Mouse (Mus musculus): Measurements from ENCODE around the gene Gm20388. TPM values are rescaled to one million over a fixed set of nuclear protein-coding genes. Genes with fewer than 3 reads are reported as not detected.
A peak's percentile ranks its signal among the peaks of the same experiment; 100 is the strongest.

The Gm20388 gene
- total RNA-seq, 2 experiments from 2014 or later: 4.0 TPM; not detected in 1

DNA sequence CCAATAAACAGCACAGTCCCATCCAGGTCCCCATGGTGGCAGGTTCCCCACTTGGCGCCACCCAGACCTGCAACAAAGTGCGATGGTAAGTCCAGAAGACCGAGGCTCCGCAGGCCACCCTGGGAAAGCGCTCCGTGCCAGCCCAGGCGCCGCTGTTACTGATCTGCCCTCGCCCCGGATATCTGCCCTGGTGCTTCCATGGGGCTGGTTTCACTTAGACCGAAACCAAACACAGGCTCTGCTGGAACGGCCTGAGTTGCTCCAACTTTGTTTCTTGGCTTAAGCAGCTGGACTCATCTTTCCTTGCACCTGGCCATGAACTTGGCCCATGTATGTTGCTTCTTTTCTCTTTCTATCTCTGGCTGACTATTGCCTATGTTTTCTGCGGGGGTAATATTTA lies 2068.0 kb downstream of the Gm20388 start:
- DNase-seq: no peak

DNA sequence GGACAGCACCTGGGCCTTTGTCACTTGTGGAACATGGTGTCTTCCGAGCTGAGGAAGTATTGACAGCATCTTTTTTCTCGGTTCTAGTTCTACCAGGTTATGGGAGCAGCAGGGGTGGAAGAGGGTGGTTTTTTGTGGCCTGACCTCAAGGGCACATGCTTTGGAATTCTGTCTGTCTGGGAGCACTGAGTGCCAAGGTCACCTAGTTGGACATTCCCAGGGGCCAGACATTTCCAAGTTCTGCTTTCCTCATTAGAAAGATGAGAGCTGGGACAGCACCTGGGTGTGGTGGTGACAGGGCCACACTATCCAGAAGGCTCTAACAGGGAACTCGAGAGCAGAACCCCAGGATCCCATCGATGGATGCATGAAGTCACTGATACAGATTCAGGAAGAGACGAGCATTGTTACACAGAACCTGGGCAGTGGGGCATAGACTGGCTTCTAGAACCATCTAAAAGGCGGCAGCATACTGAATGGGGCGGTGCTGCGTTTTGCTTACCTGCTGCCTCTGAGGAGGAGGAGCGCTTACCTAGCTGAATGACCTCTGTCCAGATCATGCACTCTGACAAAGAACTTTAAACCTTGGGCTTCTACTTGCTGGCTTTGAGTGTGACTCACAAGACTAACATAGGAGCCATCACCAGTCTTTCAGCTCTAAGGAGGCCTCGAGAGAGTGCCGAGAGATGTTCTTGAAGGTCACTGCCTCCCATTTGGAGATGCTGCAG lies 2070.3 kb downstream of the Gm20388 start:
- DNase-seq: no peak

DNA sequence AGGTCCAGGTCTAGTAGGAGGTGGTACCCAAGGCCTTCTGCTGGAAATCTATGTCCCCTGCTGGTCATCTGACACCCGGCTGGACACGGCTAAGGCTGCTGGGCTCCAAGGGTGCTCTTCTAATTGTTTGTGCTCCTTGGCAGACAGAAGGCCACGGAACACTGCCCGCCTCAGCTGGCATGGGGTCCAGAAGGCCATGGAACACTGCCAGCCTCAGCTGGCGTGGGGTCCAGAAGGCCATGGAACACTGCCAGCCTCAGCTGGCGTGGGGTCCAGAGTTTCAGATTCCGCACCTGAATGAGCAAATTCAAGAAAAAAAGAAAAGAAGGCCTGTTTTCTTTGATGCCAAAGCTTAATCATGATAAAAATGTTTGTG lies 2070.9 kb downstream of the Gm20388 start:
- DNase-seq: no peak

DNA sequence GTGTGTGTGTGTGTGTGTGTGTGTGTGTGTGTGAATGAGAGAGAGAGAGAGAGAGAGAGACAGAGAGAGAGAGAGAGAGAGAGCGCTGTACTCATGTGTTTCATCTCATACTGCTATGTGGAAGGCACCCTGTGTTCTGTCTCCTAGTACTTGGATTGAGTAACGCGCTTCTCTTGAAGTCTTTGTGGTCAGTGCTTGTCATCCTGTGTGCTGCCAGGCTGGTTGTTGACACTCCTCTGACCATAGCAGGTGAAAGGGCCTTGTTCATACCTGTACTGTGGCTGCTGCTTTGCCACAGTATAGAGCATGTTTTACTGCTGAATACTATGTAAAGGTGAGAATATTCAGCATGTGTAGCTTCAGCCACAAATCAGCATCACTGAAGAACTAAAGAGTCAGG lies 2075.0 kb downstream of the Gm20388 start:
- no peak for DNase-seq

DNA sequence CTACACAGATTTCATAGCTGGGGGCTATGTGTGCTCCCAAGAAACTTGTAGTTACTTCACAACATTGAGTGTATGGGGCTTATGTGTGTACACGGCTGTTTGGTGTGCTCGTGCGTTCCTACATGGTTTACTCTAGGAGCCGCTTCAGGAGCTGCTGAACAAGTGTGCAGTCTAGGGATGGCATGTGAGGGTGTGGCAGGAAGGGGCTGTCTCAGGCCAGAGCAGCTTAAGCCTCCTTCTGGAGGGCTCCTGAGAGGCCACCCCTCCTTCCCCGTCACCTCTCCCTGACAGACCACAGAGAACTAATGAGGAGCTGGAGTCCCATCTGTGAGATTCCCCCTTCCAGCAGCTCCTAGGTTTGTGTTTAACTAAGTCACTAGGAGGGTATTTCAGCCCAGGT lies 2077.3 kb downstream of the Gm20388 start:
- no peak for DNase-seq

DNA sequence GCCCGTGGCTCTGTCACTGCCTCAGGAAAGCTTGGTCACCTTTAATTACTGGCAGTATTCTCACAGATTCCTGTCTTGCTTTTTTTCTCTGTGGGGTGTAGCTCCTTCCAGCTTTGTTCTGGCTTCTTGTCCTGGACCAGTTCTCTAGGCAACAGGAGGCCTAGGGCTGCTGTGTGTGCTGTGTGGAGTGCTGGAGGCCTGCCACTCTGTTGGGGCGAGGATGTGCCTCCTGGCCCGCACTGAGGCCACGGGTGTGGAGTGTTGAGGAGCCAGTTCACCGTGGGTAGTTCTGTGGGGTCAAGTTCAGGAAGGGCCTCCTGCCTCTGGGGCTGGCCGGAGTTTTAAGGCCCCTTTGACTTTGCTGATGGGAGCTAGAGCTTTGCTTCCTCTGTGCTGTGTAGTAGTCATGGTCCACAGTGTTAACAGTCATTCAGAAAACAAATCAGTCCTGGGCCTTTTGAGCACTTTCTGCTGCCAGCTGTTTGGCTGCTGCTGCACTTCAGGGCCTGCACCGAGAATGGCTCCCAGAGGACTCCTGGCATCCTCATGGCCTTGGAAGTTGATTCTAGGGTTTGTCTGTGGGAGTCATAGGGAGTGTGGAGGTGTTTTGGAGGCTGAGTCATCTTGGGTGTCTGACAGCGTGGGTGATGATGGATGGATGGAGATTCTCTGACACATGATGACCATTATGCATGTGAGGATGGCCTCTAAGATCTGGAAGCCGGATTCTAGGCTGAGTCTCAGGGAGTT lies 2080.0 kb downstream of the Gm20388 start:
- peak in 1 of 2 experiments; percentile 33 for DNase-seq

DNA sequence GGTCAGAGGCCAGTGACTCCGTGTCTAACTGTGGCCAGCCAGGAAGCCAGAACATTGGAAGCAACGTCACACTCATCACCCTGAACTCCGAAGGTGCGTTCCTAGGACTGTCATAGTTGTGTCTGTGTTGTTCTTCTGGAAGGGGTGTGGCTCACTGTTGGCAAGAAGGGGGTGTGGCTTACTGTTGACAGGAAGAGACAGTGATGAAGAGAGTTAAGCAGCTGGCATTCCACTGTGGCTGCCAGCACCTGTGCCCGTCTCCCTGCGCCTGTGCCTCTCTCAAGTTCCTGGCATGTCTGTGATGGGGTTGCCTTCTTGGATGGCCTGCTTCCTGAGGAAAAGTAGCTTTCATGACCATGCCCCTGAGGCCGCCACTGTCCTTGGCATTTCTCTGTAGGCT lies 2081.0 kb downstream of the Gm20388 start:
- DNase-seq: no peak

DNA sequence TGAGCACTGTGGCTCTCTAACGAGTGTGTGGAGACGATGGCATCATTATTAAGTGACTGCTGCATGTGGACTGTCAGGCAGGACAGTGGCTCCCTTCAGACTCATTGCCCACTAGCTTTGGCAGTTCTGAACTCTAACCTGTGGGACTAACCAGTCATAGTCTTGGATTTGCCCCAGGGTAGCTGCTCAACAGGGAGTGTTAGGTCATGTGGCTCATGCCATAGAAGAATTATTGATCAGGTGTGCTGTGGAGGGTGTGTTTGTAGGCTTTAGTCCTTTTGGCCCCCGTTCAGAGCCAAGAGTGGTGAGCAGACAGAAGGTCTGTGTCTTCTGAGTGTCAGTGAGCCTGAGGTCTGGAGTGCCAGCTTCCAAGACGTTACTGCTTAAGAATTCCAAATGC lies 2082.3 kb downstream of the Gm20388 start:
- no peak for DNase-seq

DNA sequence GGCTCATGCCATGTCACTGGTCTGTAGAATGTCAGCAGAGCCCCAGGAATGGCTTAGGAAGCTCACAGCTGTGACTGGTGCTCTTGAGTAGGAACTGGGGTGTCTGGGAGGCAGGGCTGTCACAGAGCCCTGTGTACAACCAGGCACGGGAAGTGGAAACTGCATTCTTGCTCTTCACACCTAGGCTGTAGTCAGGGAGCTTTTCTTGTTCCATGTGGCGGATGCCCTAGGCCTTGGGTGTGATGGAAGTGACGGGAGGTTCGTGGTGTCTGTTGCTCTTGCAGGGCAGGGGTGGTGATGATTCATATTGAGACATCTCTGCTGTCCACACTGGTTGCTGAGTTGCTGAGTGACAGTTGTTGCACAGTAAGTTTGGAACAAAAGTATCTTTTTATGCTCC lies 2084.5 kb downstream of the Gm20388 start:
- DNase-seq: no peak

DNA sequence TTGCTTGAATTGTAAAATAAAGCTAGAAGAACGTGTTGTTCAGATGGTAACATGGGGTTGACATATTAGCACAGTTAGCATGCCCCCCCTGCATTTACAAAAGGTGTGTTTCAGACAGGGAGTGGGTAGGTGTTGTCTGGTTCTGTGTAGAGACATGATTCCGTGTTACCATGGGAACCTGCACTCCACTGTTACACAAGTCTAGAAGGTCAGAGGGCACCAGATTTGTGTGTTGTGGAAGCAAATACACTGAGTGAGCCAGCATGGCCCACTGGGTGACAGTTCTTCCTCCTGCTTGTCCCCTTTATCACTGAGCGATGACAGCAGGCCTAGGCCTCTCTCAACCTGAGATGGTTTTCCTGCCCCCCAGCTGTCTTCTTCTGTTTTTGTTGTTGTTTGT lies 2085.3 kb downstream of the Gm20388 start:
- DNase-seq: no peak

DNA sequence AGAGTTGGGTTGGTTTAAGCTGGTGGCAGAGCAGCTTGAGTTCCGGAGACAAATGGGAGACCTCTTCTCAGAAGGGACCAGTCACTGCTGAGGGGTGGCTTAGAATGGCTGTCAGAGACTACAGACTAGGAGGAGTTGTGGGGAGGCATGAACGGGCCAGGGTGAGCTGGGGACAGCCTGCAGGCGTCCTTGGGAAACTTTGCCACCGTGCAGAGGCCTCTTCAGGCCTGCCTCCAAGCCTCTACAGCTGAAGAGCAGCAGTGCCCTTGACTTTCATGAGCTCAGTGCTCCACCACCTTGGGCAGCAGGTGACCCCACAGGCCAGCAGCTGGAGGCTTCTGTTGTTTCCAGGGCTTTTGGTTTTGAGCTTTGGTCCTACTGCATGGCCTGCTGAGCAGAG lies 2088.0 kb downstream of the Gm20388 start:
- DNase-seq: peak in 1 of 2 experiments; percentile 14

DNA sequence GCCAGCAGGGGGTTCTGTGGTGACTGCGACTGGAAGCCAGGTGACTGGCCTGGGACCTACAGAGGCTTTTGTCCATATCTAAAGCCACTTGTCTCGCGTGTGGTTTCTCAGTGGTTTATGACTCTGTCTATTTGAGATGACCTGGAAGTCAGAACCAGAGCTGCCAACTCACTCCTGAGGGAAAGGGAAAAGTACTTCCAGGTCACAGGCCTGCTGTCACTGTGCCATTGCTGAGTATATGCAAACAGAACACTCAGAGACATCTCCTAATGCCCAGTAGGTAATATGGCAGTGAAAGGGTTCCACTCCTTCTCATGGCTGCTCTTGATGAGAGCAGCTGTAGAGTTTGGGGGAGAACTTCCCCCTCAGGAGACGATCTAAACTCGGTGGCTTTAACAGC lies 2088.6 kb downstream of the Gm20388 start:
- no peak for DNase-seq

DNA sequence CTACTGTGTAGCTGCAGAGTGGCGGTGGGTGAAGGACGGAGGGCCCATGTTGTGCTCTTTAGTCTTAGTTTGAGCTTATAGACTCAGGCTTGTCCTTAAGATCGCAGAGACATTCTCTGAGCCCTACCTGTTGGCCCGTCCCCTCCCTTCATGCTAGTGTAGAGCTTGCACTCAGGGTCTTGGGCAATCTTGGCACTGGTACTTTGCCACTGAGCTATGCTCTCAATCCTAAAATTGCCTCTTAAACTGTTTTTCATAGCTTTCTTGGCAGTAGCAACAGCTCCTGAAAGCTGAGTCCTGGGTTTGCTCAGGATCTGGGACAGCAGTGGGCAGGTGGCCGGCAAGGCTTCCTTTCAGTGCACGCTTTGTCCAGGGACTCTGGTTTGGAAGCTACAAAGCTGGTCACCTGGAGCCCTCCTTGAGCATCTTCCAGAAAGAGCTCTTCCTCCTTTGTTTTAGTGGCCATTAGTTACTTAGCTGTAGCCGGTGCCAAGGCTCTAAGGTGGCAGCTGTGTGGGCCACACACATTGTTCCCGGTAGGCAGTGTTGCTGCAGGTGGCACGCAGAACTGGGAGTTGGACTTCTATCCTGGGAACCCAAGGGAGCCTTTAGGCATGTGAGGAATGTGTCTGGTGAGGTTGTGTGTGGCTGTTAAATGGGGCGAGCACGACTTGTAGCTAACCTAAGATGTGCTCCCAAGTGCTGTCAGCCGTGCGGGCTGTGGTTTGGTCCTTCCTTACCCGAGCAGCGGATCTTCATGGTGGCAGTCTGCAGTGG lies 2090.9 kb downstream of the Gm20388 start:
- DNase-seq: no peak

DNA sequence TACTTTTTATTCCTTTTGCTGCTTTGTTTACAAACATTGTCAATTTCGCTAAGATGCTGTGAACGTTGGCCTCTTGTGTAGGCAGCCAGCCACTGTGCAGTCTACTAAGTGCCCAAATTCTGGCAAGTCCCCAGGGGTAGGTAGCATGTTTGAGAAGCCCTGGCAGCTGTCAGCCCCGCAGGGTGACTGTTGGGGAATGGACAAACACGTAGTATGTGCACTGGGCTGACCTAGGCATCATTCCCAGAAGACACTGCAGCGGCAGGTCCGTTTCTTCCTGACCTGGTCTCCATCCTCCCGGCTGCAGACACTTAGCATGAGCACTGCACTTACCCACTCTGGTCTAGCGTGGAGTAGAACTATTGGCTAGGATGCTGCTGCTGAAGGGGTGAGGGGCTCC lies 2093.0 kb downstream of the Gm20388 start:
- peak; percentile 58 to 62 for DNase-seq

DNA sequence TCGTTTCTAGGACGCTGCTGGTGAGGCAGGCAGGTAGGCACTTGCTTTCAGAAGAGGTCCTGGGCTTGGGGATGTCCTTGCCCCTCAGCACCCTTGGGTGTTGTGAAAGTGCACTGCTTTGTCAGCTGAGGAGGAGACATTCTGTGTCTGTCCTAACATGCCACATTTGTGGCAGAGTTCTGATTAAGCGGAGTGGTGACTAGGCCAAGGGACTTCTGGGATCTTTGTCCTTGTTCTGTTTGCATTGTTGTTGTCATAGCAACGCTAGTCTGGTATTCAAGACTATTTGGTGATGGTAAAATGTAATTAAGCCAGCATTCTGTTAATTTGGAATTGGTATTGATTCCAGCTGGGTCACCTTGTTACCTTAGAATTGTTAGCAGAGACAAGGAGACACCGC lies 2093.5 kb downstream of the Gm20388 start:
- DNase-seq: no peak

DNA sequence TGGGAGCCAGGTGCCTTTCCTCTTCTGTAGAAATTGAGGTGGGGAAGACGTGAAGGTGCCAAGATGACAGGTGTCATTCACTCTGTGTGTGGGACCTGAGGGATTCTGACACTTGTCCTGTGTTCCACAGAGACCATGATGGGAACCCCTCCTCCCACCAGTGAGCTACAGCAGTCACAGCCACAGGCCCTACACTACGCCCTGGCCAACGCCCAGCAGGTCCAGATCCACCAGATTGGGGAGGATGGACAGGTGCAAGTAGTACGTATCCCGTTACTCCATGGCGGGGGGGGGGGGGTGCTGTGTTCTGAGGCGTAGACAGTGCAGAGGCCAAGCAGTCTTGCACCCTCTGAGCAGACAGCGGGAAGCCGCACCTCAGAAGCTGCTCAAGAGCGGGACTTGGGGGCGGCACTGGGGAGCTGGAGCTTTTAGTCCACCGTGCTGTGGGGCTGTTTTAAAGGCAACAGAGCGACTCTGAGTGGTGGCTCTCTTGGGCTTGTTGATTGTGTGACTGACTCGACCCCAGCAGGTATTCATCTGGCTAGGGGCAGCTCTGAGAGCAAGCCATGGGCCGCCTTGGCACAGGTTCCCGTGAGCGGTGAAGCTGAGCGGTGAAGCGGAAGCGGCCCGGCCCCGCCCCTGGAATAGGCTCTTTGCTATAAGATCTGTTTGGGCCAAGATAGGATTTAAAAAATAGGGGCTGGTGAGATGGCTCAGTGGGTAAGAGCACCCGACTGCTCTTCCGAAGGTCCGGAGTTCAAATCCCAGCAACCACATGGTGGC lies 2095.0 kb downstream of the Gm20388 start:
- no peak for DNase-seq

DNA sequence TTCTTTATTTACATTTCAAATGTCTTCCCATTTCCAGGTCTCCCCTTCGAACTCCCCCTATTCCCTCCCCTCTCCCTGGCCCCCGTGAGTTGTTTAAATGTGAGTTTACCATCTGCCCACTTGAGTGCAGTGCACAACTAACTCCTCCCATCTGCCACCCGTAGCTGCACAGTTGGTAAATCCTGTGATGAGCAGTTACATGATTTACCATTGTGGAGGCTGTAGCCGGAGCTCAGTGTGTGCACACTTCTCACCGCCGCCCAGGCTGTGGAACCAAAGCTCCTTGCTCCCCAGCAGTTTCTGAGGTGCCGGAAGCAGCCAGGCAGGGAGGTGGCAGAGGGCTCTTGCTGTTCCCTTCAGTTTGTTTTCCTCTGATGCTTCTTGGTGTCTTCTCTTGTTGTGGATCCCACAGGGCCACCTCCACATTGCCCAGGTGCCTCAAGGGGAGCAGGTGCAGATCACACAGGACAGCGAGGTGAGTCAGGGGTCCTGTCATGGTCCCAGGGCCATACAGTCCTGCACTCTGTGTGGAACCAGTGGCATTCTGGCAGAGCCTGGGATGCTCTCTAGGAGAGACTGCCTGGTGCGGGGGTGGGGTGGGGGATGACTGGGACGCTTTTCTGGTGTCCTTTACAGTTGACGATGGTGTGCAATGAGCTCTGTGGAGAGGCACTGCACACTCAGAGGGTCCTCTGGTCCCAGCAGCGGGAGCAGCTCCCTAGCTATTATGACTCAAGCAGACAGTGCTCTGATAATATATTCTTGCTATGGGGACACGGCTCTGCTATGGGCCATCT lies 2096.2 kb downstream of the Gm20388 start:
- DNase-seq: no peak

DNA sequence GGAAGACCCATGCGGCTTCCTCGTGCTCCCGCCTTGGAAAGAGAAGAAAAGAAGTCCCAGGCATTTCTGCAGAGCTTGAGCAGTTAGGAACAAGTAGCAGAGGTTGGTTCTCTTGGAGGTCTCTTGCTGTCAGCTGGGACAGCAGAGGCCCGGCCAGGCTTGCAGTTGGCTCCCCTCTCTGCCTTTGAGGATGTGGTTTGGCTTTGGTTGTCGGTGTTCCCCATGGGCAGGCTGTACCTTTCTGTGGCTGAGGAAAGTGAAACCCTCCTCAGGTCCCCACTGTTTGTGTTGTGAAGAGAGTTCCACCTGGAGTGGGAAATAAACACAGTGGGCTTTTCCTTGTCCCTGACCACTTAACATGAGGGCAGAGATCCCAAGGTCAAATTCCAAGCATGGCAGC lies 2097.8 kb downstream of the Gm20388 start:
- no peak for DNase-seq

DNA sequence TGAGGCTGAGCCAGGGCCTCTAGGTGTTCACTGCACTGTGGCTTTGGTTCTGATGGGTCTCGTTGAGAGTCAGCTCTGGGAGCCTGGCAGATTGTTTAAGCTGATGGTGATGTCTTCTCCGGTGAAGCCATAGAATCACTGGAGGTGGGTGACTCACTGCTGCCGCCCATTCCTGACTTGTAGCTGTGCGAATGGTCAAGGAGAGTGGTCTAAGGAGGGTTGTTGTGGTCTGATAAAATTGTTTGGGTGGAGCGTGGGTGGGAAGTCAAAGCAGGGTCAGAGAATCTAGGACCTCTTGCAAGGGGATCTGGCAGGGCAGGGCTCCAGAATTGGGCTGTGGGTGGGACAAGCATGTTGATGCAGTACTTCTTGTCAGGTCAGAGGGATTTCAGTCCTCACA lies 2100.0 kb downstream of the Gm20388 start:
- no peak for DNase-seq

DNA sequence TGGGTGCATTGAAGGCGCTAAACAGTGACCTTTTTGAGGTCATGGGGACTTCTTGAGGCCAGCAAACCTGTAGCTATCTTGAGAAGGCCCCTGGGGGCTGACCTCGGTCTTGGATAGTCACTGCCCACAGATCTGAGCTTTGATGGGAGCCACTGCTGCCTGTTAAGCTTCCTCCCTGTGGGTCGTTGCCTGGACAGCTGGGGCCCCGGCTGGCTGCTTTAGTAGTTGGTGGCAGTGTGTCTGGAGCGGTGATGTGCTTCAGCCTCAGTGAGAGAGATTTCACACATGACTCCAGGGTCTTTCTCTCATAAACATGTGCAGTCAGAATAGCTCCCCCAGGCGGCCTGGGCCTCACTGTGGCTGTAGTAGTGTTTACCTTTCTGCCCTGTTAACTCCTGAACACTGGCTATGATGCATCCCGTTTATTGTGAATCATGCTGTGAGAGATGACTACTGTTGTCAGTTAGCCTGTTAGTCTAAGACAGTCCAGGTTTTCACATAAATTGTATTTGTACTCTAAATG lies 2100.5 kb downstream of the Gm20388 start:
- no peak for DNase-seq

DNA sequence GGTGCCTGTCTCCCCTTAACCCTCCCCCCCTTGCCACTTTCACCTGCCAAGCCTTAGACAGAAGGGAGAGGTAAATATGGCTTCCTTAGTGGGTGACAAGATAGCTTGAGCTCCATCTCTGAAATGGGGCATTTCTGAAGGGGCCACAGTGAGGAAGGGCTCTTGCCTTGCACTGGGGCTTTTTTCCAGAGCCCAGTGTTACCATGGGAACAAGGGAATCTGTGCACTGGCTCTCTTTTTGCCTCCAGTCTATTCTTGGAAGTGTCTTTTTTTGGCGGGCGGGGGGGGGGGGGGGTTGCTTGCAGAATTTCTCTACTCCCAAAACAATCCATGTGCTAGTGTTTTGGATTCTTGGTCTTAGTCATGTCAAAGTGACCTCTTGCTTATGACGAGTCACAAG lies 2104.0 kb downstream of the Gm20388 start:
- no peak for DNase-seq
